Mouse (Mus musculus) megakaryocyte, embryonic 14.5 days (primary cell): ENCODE results near the gene Mrtfa. TPM values are rescaled to one million over a fixed set of nuclear protein-coding genes. Genes with fewer than 3 reads are reported as not detected.

Experiments used
- H3K27me3 ChIP-seq: replicated peaks from 2 replicates; pipeline ENCODE3; 2012; ENCODE audit warnings: inconsistent platforms
- H3K36me3 ChIP-seq: replicated peaks from 2 replicates; pipeline ENCODE3; 2012; ENCODE audit warnings: low read length, inconsistent platforms, mixed read lengths
- H3K4me1 ChIP-seq: 2 replicates; pipeline ENCODE4 v1.6.1; 2012; ENCODE audit warnings: inconsistent platforms
- H3K4me3 ChIP-seq: replicated peaks from 2 replicates; pipeline ENCODE3; 2012; ENCODE audit warnings: moderate library complexity, mild to moderate bottlenecking, inconsistent platforms
- H3K9me3 ChIP-seq: 2 replicates; pipeline ENCODE4 v1.6.1; 2012; ENCODE audit warnings: inconsistent platforms
- FLI1 ChIP-seq: IDR thresholded peaks from 2 replicates; pipeline ENCODE4 v1.6.1; 2012; ENCODE audit warnings: low read length, inconsistent platforms, mixed read lengths
- GATA1 ChIP-seq: IDR thresholded peaks from 3 replicates; pipeline ENCODE4 v1.6.1; 2012; ENCODE audit warnings: mixed read lengths, low read length, inconsistent platforms, borderline replicate concordance
- polyA plus RNA-seq: library from polyadenylated mRNA; stranded (reverse); fragments of >175 nt; gene quantifications from 2 replicates; pipeline ENCODE4 v1.2.3, GENCODE M21; 2012; ENCODE audit warnings: low replicate concordance; ENCODE audit not compliant: insufficient read depth

Mrtfa gene
- polyA plus RNA-seq, 1 experiment: 138 TPM

GRCm38 (mm10) chr15:81181233-81181632, 9.3 kb downstream of the Mrtfa start:
- TF ChIP-seq FLI1 (no peak), GATA1 (no peak)
- Histone ChIP-seq H3K27me3 (no peaks in the 10 kb centered on the region), H3K4me3 (no peak overlapping the region), H3K9me3 (no peaks in the 10 kb centered on the region), H3K4me1 (peaks cover 30% of the 10 kb centered on the region), H3K36me3 (no peaks in the 10 kb centered on the region)

DNA sequence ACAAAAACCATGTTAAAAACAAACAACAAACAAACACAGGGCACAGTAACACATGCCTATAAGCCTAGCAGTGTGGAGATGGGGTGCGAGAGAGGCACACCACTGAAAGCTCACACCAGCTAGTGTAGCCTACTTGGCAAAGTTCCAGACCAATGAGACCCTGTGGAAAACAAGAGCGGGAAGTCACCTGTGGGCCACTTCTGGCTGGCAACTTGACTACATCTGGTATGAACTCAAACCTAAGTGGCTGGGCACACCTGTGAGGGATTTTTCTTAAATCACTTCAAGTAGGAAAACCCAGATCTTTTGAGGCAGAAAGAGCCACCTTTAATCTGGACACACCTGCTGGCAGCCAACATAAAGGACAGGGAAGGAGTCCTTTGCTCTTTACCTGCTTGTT, 11.0 kb downstream of the Mrtfa start:
- peaks cover 2% of the 10 kb centered on the region for H3K36me3 ChIP-seq
- H3K4me1 ChIP-seq: peaks cover 25% of the 10 kb centered on the region
- no peaks in the 10 kb centered on the region for H3K27me3 ChIP-seq
- no peak for TF ChIP-seq GATA1
- TF ChIP-seq FLI1: no peak
- no peaks in the 10 kb centered on the region for H3K9me3 ChIP-seq
- H3K4me3 ChIP-seq: no peak overlapping the region

DNA sequence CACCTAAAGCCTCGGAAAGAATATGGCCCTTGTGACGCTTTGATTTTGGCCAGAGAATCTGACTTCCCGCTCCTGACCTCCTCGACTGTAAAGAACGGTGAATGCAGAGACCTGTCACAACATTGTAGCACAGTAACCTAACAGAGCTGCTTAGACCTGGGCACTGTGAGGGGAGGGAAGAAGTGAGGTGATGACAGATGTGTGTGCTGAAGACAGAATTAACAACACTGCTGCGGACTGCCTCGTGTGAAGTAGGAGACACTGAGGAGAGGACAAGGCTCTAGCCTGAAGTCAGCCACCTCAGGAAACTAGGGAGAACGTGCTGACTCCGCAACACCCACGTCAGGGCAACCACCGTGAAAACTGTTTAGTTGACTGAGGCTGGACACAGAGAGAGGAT, 11.9 kb downstream of the Mrtfa start:
- H3K9me3 ChIP-seq: no peaks in the 10 kb centered on the region
- H3K36me3 ChIP-seq: peaks cover 5% of the 10 kb centered on the region
- H3K27me3 ChIP-seq: no peaks in the 10 kb centered on the region
- TF ChIP-seq FLI1 (no peak), GATA1 (no peak)
- H3K4me1 ChIP-seq: peaks cover 25% of the 10 kb centered on the region
- H3K4me3 ChIP-seq: no peak overlapping the region

DNA sequence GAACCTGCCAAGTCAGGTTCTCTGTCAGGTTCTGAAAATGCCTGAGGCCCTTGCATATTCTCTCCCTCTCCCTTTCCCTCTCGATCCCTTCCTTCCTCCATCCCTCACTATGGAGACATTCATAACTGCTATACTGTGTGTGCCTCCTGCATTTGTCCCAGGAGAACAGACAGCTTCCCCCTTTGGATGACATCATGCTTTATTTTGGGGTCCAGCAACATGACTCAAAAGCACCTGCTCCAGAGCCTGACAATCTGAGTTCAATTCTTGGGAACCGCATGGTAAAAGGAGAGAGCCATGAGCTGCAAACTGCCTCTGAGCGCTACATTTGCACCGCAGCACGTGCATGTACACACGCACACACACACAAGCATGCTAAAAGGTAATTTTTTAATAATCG, 12.7 kb downstream of the Mrtfa start:
- no peaks in the 10 kb centered on the region for H3K27me3 ChIP-seq
- no peaks in the 10 kb centered on the region for H3K9me3 ChIP-seq
- TF ChIP-seq FLI1 (no peak), GATA1 (no peak)
- H3K36me3 ChIP-seq: peaks cover 5% of the 10 kb centered on the region
- peaks cover 25% of the 10 kb centered on the region for H3K4me1 ChIP-seq
- no peak overlapping the region for H3K4me3 ChIP-seq

- Histone ChIP-seq H3K36me3 (peaks cover 5% of the 10 kb centered on the region), H3K27me3 (no peaks in the 10 kb centered on the region), H3K4me3 (no peak overlapping the region), H3K9me3 (no peaks in the 10 kb centered on the region), H3K4me1 (peaks cover 26% of the 10 kb centered on the region)
- no peak for TF ChIP-seq FLI1
- no peak for TF ChIP-seq GATA1
Measured at GRCm38 (mm10) chr15:81175633-81176032, 14.9 kb downstream of the Mrtfa start.

DNA sequence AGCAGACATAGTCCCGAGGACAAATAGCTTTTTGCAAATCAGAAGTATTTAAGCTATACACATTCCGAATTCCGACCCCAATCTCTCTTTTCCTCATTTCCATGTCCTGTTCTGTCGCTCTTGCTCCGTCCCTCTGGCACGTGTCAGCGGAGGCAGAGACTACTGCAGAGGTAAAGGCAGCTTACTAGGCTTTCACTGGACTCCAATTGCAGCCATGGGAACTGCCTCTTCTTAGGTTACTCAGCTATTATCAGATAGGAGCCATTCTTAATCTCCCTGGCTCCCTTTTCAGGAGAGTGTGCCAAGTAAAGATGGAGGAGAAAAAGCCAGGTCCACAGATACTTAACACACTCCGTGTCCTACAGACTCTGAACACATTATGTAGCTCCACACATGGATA, 18.3 kb downstream of the Mrtfa start:
- H3K4me1 ChIP-seq: peaks cover 26% of the 10 kb centered on the region
- no peak overlapping the region for H3K4me3 ChIP-seq
- H3K9me3 ChIP-seq: no peaks in the 10 kb centered on the region
- H3K27me3 ChIP-seq: no peaks in the 10 kb centered on the region
- peaks cover 5% of the 10 kb centered on the region for H3K36me3 ChIP-seq
- TF ChIP-seq GATA1 (no peak), FLI1 (no peak)

- Histone ChIP-seq H3K27me3 (no peaks in the 10 kb centered on the region), H3K4me3 (no peak overlapping the region), H3K9me3 (no peaks in the 10 kb centered on the region), H3K4me1 (peaks cover 16% of the 10 kb centered on the region), H3K36me3 (no peaks in the 10 kb centered on the region)
- TF ChIP-seq FLI1 (no peak), GATA1 (no peak)
Measured at GRCm38 (mm10) chr15:81168735-81169134, 21.8 kb downstream of the Mrtfa start.

DNA sequence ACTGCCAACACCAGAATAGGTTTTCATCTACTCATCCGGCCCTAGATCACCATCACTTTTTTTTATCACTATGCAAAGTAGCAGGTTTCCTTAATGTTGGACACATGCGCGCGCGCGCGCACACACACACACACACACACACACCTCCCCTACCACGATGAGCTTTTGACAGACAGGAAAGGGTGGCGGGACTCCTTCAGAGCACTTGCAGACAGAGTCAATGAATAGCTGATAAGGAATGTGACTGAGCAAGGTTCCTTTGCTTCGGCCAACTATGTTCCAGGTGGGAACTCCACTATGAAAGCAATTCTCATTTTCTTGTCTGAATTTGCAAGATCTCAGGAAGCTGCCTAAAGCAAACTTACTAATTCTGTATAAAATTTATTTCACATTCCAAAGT, 22.7 kb downstream of the Mrtfa start:
- Histone ChIP-seq H3K4me1 (peaks cover 16% of the 10 kb centered on the region), H3K27me3 (no peaks in the 10 kb centered on the region), H3K9me3 (no peaks in the 10 kb centered on the region), H3K36me3 (no peaks in the 10 kb centered on the region), H3K4me3 (no peak overlapping the region)
- TF ChIP-seq FLI1 (no peak), GATA1 (no peak)

GRCm38 (mm10) chr15:81166291-81166690, 24.3 kb downstream of the Mrtfa start:
- no peaks in the 10 kb centered on the region for H3K36me3 ChIP-seq
- no peaks in the 10 kb centered on the region for H3K9me3 ChIP-seq
- H3K27me3 ChIP-seq: no peaks in the 10 kb centered on the region
- TF ChIP-seq GATA1: no peak
- no peak for TF ChIP-seq FLI1
- peaks cover 14% of the 10 kb centered on the region for H3K4me1 ChIP-seq
- H3K4me3 ChIP-seq: no peak overlapping the region

DNA sequence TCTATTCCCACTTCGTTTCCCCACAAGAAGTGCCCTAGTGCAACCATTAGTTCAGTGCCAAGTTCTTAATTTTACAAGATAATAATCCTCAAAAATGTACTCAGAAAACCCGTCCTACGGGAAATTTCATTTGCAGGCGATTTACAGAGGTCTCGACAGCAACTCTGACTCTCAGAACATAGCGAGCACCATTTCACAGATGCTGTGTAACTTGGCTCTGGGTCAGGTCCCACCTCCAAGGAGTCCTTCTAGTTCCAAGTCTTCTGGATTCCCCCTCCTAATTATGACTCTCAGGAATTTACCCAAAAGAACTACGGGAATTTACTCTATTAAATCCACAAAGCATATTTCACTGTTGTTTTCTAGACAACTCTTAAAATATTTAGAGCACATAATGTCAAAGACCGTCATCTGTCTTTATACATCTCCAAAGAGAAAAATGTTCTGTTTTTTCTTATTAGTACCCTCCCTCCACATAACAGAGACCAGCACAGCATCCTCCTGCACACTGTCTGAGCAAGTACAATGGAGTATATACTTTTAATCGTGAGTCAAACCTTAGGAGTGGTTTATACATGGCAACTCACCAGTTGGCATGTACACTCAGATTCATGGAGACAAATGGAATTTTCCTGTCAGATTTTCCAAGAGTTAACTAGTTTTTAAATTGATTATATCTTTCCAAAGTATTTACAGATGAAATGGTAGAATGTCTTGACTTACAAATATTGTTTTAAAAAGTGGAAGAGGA, 25.8 kb downstream of the Mrtfa start:
- no peaks in the 10 kb centered on the region for H3K36me3 ChIP-seq
- no peaks in the 10 kb centered on the region for H3K9me3 ChIP-seq
- H3K4me1 ChIP-seq: peaks cover 9% of the 10 kb centered on the region
- TF ChIP-seq FLI1 (no peak), GATA1 (no peak)
- H3K4me3 ChIP-seq: no peak overlapping the region
- no peaks in the 10 kb centered on the region for H3K27me3 ChIP-seq
